Mouse (Mus musculus) heart, postnatal 10 days (tissue): ENCODE data around the gene Chd8. TPM values are rescaled to one million over a fixed set of nuclear protein-coding genes. Genes with fewer than 3 reads are reported as not detected.
A peak's percentile ranks its signal among the peaks of the same experiment; 100 is the strongest.
"Not testable (repeated sequence)": the region's sequence is repeated elsewhere in the genome, so short reads cannot be mapped to it uniquely, and the experiment has no call there.

Source experiments
- DNase-seq, 2 experiments: peaks; one replicate each; pipeline ENCODE4 v3.0.0; 2021
- intact Hi-C: fragments of 180-260 bp; cut with DNase I; formaldehyde crosslinking; loops from one replicate; pipeline ENCODE4 v1.15.1; 2025
- total RNA-seq, 2 experiments: library from RNA; stranded (reverse); gene quantifications; 2 replicates each; pipeline ENCODE4 v1.2.3; 2021

The Chd8 gene
- total RNA-seq, result 10 to 100 TPM; 60.3 to 67.6 TPM

GRCm38 (mm10) chr14:52257484-52258213, at the start of gene Chd8:
Gene Chd8 (minus strand): TSS chr14:52257780.
- intact Hi-C loops, result loop anchor here (2.0 kb wide), 1 partner anchor 21 kb away; the partner anchor contains the start of genes Rab2b and Tox4
- DNase-seq, result peak; percentile 98

GRCm38 (mm10) chr14:52306100-52306499, 48.5 kb upstream of the Chd8 start:
- no peak for DNase-seq

GRCm38 (mm10) chr14:52304644-52305271, 47.2 kb upstream of the Chd8 start, which contains the start of gene Mettl3:
Gene Mettl3 (minus strand): TSS chr14:52305128.
- intact Hi-C loops, result loop anchor here (2.0 to 10.0 kb wide), 2 partner anchors 26 to 420 kb away; partner anchors contain the start of genes Mettl17, Rab2b and Tox4
- peak; percentile 94 for DNase-seq

More at GRCm38 (mm10) chr14:52306100-52306499, 48.5 kb upstream of the Chd8 start:
- intact Hi-C loops, result loop anchor here (10.0 kb wide), 1 partner anchor 421 kb away; the partner anchor contains the start of gene Mettl17

DNA sequence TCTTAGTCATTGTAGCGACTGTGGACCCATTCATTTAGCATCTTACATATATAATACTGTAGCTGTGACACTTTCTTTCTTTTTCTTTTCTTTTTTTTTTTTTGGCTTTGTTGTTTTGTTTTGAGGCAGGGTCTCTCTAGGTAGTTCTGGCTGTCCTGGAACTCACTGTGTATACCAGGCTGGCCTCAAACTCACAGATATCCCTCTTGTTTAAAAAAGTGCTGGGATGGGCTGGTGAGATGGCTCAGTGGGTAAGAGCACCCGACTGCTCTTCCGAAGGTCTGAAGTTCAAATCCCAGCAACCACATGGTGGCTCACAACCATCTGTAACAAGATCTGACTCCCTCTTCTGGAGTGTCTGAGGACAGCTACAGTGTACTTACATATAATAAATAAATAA, 45.9 kb upstream of the Chd8 start:
- intact Hi-C loops, result loop anchor here (10.0 kb wide), 1 partner anchor 419 kb away; the partner anchor contains the start of gene Mettl17
- DNase-seq, result not testable (repeated sequence)

GRCm38 (mm10) chr14:52295558-52296264, 38.1 kb upstream of the Chd8 start:
- DNase-seq, result no peak
- intact Hi-C loops, result loop anchor here (1.0 kb wide), 1 partner anchor 43 kb away; no protein-coding TSS in a partner anchor

DNA sequence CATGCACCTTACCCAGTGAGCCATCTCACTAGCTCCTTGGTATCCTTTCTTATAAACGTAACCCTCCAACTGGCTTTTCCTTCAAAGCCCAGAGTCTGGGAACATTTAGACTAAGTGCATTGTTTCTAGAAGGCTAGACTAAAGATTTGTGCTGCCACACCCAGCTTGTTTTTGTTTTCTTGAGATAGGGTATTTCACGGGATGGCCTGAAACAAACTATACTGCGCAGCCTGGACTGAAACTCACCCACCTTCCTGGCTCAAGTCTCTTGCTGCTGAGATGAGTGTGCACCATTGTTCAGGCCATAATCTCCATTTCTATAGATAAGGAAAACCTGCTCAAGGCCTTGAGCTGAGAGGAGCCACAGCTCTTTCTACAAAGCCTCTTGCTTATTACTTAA, 26.6 kb upstream of the Chd8 start:
- intact Hi-C loops, result no loop called here
- no peak for DNase-seq

GRCm38 (mm10) chr14:52283629-52284028, 26.0 kb upstream of the Chd8 start:
- intact Hi-C loops, result no loop called here
- DNase-seq, result no peak

- intact Hi-C loops, result loop anchor here (1.0 to 2.0 kb wide), 3 partner anchors 23 to 40 kb away; partner anchors contain the start of genes Chd8 and Mettl3
- no peak for DNase-seq
Measured at GRCm38 (mm10) chr14:52279747-52280120, 22.2 kb upstream of the Chd8 start.

- DNase-seq, result peak; percentile 99 to 100
- intact Hi-C loops, result loop anchor here (1.0 to 2.0 kb wide), 3 partner anchors 22 to 40 kb away; partner anchors contain the start of genes Chd8 and Mettl3
Measured at GRCm38 (mm10) chr14:52278932-52279746, 21.6 kb upstream of the Chd8 start, which contains the start of the genes Tox4 and Rab2b. Gene Tox4 (plus strand): TSS chr14:52279146. Gene Rab2b (minus strand): TSS chr14:52279545.

GRCm38 (mm10) chr14:52277210-52277609, 19.6 kb upstream of the Chd8 start:
- intact Hi-C loops, result no loop called here
- no peak for DNase-seq

DNA sequence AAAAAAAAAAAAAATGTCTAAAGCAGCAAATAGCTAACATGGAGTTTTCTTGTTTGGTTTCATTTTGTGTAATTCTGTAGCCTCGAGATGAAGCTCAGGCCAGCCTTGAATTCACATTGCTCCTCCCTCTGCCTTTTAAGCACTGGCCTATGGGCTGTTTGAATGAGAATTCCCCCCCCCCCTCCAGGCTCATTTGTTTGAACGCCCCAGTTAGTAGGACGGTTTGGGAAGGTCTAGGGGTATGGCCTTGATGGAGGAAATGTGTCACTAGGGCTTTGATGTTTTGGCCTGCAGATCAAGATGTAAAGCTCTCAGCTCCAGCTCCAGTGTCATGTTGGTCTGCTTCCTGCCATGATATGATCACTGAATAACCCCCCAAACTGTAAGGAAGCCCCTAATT, 15.2 kb upstream of the Chd8 start:
- DNase-seq, result no peak
- intact Hi-C loops, result no loop called here

- intact Hi-C loops, result loop anchor here (2.0 kb wide), 1 partner anchor 22 kb away; the partner anchor contains the start of genes Rab2b and Tox4
- peak in 1 of 2 experiments; percentile 21 for DNase-seq
Measured at GRCm38 (mm10) chr14:52256311-52257175, 1.0 kb downstream of the Chd8 start.

DNA sequence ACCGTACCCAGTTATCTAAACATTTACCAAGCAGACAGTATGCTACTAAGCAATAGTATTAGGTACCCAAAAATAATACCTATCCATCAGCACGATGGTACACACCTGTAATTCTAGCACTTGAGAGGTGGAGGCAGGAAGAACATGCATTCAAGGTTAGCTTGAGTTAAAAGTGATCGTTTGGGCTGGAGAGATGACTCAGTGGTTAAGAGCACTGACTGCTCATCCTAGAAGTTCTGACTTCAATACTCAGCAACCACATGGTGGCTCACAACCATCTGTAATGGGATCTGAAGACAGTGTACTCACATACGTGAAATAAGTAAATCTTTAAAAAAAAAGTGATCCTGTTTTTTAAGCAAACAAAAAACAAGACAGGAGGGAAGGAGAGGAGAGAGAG, 11.5 kb downstream of the Chd8 start:
- no peak for DNase-seq
- intact Hi-C loops, result no loop called here

- intact Hi-C loops, result no loop called here
- DNase-seq, result no peak
Measured at GRCm38 (mm10) chr14:52244690-52245042, 12.9 kb downstream of the Chd8 start.

- DNase-seq, result peak; percentile 100
- intact Hi-C loops, result no loop called here
Measured at GRCm38 (mm10) chr14:52244041-52244689, 13.4 kb downstream of the Chd8 start.

- intact Hi-C loops, result no loop called here
- no peak for DNase-seq
Measured at GRCm38 (mm10) chr14:52236216-52236615, 21.4 kb downstream of the Chd8 start.

GRCm38 (mm10) chr14:52235165-52235564, 22.4 kb downstream of the Chd8 start:
- intact Hi-C loops, result no loop called here
- peak; percentile 79 to 80 for DNase-seq

GRCm38 (mm10) chr14:52232249-52232648, 25.3 kb downstream of the Chd8 start:
- DNase-seq, result no peak
- intact Hi-C loops, result no loop called here
